Mouse (Mus musculus) layer of hippocampus, adult 2 months (tissue): Measurements from ENCODE around the gene Adh6b. TPM values are rescaled to one million over a fixed set of nuclear protein-coding genes. Genes with fewer than 3 reads are reported as not detected.
"Not testable (repeated sequence)": the region's sequence is repeated elsewhere in the genome, so short reads cannot be mapped to it uniquely, and the experiment has no call there.

ENCODE experiments used
- DNase-seq, 2 experiments: peaks; one replicate each; pipeline ENCODE4 v3.0.0; 2022; ENCODE audit warnings: low spot score in 2 of 2
- H3K27ac ChIP-seq: fragments of 200-600 bp; 2 replicates; pipeline ENCODE4 v1.8.1; 2022
- H3K4me3 ChIP-seq: fragments of 200-600 bp; 2 replicates; pipeline ENCODE4 v1.8.1; 2022; ENCODE audit warnings: mild to moderate bottlenecking
- CTCF ChIP-seq: fragments of 200-600 bp; conservative IDR thresholded peaks from 2 replicates; pipeline ENCODE4 v1.8.1; 2022; ENCODE audit warnings: antibody characterized with exemption, mild to moderate bottlenecking, moderate library complexity
- total RNA-seq, 2 experiments: library from RNA; stranded (reverse); gene quantifications; 2 replicates each; pipeline ENCODE4 v1.2.3; 2021

The Adh6b gene
- total RNA-seq, 2 experiments from 2014 or later, result not detected

DNA sequence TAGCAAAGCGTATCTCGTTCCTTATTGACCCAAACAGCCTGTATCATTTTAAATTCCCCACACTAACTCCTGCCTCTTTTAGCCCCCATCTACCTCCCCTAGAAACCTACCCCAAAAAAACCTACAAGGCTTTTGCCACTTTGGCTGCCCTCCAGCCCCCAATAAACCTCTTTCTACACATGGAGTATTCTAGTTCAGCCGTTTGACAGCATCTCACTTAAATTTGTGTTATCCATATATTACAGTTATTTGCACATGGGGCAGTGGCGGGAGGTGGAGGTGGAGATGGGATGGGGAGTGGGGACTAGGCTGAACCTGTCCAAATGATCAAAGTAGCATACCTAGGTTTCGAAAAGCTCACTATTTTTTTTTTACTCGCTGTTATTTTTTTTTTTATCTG, 16.1 kb upstream of the Adh6b start:
- Histone ChIP-seq H3K4me3 (no peak overlapping the region), H3K27ac (no peak overlapping the region)
- no peak for DNase-seq
- no peak for TF ChIP-seq CTCF

DNA sequence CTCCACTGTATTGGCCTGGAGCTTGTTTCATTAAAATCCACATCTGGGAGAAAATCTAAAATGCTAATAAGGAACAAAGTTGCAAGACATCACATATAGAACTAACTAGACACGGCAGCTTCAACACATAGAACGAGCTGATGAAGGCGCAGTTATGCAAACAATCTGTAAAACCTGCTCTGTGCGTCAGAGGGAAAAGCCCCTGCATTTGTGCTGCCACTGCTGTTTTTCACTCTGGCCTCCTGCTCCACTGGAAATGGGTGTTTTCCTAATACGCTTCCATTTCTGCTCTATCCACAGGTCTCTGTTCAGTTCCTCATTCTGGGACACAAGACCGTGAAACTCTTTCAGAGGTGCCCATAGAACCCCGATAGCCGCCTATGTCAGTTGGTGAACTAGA, 7.7 kb upstream of the Adh6b start:
- no peak for TF ChIP-seq CTCF
- H3K27ac ChIP-seq, result no peak overlapping the region
- DNase-seq, result no peak
- H3K4me3 ChIP-seq, result no peak overlapping the region

GRCm38 (mm10) chr3:138334320-138334719, 7.3 kb upstream of the Adh6b start:
- Histone ChIP-seq H3K27ac (no peak overlapping the region), H3K4me3 (no peak overlapping the region)
- TF ChIP-seq CTCF, result no peak
- no peak for DNase-seq

DNA sequence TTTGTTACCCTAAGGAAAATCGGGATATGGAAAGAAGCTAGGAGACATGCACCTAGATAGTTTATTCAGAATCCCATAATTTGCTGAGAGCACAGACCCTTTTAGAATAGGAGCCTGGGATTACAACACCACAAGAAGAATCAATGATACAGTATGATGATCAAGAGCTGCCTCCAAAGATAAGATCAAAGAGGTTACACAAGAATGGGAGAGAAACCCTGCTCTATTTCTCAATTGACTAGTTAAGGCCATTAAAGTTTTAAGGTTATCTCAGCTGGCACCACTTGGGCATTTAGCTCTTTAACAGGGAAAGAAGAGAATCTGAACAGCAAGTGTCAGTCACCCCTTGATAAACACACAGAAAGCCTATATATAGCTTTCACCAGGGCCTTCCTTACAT, 6.0 kb upstream of the Adh6b start:
- Histone ChIP-seq H3K27ac (no peak overlapping the region), H3K4me3 (no peak overlapping the region)
- no peak for DNase-seq
- no peak for TF ChIP-seq CTCF

GRCm38 (mm10) chr3:138336104-138336754, 5.3 kb upstream of the Adh6b start:
- no peak for TF ChIP-seq CTCF
- Histone ChIP-seq H3K27ac (no peak overlapping the region), H3K4me3 (no peak overlapping the region)
- no peak for DNase-seq

DNA sequence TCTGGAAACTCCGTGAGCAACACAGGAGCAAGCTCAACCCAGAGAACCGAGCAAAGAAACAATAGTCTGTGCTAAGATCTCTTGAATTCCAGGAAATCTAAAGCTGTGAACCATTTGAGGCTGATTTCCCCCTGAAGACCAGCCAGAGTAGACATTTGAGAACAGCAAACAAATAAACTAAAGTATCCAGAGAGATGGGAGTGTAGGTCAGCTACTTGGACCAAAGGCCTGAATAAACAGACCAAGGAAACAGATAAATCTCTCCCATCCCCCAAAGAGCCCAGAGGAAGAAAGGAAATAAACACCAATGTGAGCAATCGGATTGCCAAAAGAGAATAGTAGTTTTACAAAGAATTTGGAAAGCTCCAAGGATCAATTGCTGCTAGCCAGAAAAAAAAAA, 5.5 kb downstream of the Adh6b start:
- Histone ChIP-seq H3K27ac (no peak overlapping the region), H3K4me3 (no peak overlapping the region)
- TF ChIP-seq CTCF, result no peak
- DNase-seq, result no peak

- TF ChIP-seq CTCF, result no peak
- no peak for DNase-seq
- H3K27ac ChIP-seq, result no peak overlapping the region
- H3K4me3 ChIP-seq, result no peak overlapping the region
Observed at GRCm38 (mm10) chr3:138352012-138352809, 10.6 kb downstream of the Adh6b start.

- no peak for DNase-seq
- no peak for TF ChIP-seq CTCF
- Histone ChIP-seq H3K27ac (no peak overlapping the region), H3K4me3 (no peak overlapping the region)
Observed at GRCm38 (mm10) chr3:138358856-138359255, 17.3 kb downstream of the Adh6b start.

- DNase-seq, result no peak
- no peak for TF ChIP-seq CTCF
Observed at GRCm38 (mm10) chr3:138360721-138361120, 19.1 kb downstream of the Adh6b start.

GRCm38 (mm10) chr3:138362920-138363319, 21.3 kb downstream of the Adh6b start:
- no peak for DNase-seq
- no peak for TF ChIP-seq CTCF
- Histone ChIP-seq H3K27ac (no peak overlapping the region), H3K4me3 (no peak overlapping the region)

More at GRCm38 (mm10) chr3:138360721-138361120, 19.1 kb downstream of the Adh6b start:
- Histone ChIP-seq H3K27ac (no peak overlapping the region), H3K4me3 (no peak overlapping the region)

DNA sequence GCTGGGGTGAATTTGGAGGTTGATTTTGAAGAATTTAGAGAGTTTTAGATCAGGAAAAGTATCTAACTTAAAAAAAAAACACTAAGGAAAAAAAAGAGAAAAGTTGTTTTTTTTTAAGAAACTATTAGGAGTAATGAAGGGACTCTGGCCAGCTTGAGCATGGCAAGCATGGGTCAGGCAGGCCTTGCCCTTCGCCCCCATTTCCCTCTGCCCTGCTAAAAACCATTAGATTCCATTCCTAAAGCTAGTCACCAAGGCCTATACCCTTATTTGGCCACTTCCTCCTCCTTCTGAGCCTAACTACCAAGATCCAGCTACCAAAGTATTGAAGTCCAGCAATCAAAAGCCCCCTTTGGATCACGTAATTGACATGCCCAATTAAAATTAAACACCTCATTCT, 24.6 kb downstream of the Adh6b start:
- no peak for DNase-seq
- H3K27ac ChIP-seq, result no peak overlapping the region
- no peak for TF ChIP-seq CTCF
- no peak overlapping the region for H3K4me3 ChIP-seq

GRCm38 (mm10) chr3:138369546-138369945, 28.0 kb downstream of the Adh6b start:
- H3K27ac ChIP-seq, result no peak overlapping the region
- DNase-seq, result no peak
- H3K4me3 ChIP-seq, result no peak overlapping the region
- TF ChIP-seq CTCF, result no peak

- H3K4me3 ChIP-seq, DNase-seq, H3K27ac ChIP-seq: not testable (repeated sequence)
Observed at GRCm38 (mm10) chr3:138370289-138370688, 28.7 kb downstream of the Adh6b start.

DNA sequence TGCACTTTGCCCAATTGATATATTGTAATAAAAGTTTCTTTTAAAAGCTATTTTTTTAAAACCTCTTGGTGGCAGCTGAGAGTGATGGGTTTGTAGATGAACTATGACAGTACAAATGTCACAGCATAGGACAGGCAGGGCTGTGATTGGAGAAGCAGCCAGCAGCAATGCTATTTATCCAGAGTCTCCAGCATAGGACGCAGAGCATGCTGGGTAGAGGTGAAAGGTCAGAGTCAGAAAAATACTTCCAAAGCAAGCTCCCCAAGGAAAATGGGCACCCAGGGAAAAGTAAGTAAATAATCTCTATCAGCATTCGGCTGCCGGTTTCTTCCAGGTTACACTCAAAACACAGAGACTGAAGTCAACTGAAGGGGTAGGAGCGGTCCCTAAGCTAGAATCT, 32.3 kb downstream of the Adh6b start:
- DNase-seq, result no peak
- no peak for TF ChIP-seq CTCF
- Histone ChIP-seq H3K4me3 (no peak overlapping the region), H3K27ac (no peak overlapping the region)
